Mouse (Mus musculus): ENCODE results near the gene Togaram2. TPM values are rescaled to one million over a fixed set of nuclear protein-coding genes. Genes with fewer than 3 reads are reported as not detected.
A peak's percentile ranks its signal among the peaks of the same experiment; 100 is the strongest.
"Not testable (repeated sequence)": the region's sequence is repeated elsewhere in the genome, so short reads cannot be mapped to it uniquely, and the experiment has no call there.

Gene Togaram2
- polyA plus RNA-seq (2014; fragmentation: Nextera tagmentation; extraction: Ambion mirVana), result 1.0 TPM in 2 replicates

DNA sequence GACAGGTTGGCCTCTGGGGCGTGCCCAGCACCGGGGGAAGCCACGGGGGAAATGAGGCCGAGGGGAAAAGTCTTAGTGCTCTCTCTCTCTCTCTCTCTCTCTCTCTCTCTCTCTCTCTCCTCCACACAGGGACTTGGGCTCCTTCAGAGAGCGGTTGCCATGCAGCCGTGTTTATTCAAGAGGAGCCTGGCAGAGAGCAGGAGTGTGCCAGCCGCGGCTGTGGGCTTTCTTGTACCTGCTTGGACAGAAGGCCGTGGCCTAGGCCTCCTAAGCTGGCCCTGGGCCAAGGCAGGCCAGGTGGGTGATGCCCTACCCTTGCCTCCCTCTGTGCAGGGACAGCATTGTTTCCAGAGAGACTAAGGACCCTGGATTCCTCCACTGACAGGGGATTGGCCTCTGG, at the start of gene Togaram2:
Togaram2 (plus strand) TSS at position 170 of the 400 bp plus-strand sequence.
- no peaks in the 10 kb centered on the region for H3K9me3 ChIP-seq (ENCODE audit: control insufficient read depth, low read length)
- no peaks in the 10 kb centered on the region for H3K36me3 ChIP-seq (replicated peaks; ENCODE audit: control insufficient read depth, insufficient read depth)
- 44% methylated on average over 9 of the region's 9 CpGs for WGBS
- H3K27ac ChIP-seq, result no peak within 1 kb of the TSS
- H3K4me3 ChIP-seq (replicated peaks; ENCODE audit: low read length), result no peak within 1 kb of the TSS
- ATAC-seq (ENCODE audit: low FRiP score), result peak; percentile 5; the same call in 1 of the 2 replicates
- no peaks in the 10 kb centered on the region; the same call in 1 of the 2 replicates for H3K4me1 ChIP-seq (replicated peaks; ENCODE audit: control insufficient read depth, insufficient read depth, low read length)
- no peak for DNase-seq (ENCODE audit: low spot score)
- no peak within 1 kb of the TSS for H3K4me2 ChIP-seq (replicated peaks)
- H3K9ac ChIP-seq, result no peak within 1 kb of the TSS
- H3K27me3 ChIP-seq (ENCODE audit: control insufficient read depth, insufficient read depth, low read length), result no peaks in the 10 kb centered on the region

DNA sequence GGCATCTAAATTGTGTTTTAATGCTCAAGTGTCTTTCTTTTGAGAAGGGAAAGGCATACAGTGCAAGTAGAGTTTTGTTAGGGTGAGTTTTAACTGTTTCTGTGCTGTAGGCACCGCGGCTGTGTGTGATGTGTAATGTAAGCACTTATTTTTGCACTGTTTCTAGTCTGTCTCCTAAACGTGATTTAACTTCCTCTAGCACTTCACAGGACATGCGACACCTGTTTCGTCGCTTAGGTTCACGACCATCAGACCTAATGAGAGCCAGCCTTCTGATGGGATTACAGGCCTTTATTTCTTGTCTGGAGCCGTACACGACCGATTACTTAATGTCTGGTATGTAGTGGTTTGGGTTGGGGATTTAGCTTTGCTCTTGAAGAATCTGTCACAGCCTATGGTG, 41.3 kb upstream of the Togaram2 start:
- no peak for DNase-seq (ENCODE audit: low spot score)
- Histone ChIP-seq H3K27me3 (ENCODE audit: control insufficient read depth, insufficient read depth, low read length) (no peaks in the 10 kb centered on the region), H3K4me2 (replicated peaks) (no peak overlapping the region), H3K4me1 (replicated peaks; ENCODE audit: control insufficient read depth, insufficient read depth, low read length) (no peaks in the 10 kb centered on the region), H3K9me3 (ENCODE audit: control insufficient read depth, low read length) (no peaks in the 10 kb centered on the region), H3K27ac (no peak overlapping the region), H3K9ac (no peak overlapping the region), H3K36me3 (replicated peaks; ENCODE audit: control insufficient read depth, insufficient read depth) (peaks cover 76% of the 10 kb centered on the region), H3K4me3 (replicated peaks; ENCODE audit: low read length) (no peak overlapping the region)
- 96% methylated on average over 10 of the region's 10 CpGs for WGBS
- ATAC-seq (ENCODE audit: low FRiP score), result no peak

DNA sequence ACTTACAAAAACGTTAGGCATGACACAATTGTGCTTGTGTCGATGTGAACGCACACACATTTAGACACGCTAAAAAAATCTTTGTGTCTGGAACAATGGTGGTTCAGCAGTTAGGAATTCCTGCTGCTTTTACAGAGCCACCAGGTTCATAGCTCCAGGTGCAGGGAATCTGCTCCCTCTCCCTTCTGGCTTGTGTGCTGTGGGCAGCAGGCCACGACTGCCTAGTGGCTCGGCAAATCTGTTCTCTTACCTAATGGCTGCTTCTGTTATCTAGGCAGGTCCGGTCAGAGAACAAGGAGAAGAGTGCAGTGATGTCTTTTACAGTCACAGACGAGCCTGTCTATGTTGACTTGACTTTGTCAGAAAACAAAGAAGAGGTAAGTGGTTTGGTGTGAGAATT, 39.7 kb upstream of the Togaram2 start:
- no peaks in the 10 kb centered on the region for H3K27me3 ChIP-seq (ENCODE audit: control insufficient read depth, insufficient read depth, low read length)

DNA sequence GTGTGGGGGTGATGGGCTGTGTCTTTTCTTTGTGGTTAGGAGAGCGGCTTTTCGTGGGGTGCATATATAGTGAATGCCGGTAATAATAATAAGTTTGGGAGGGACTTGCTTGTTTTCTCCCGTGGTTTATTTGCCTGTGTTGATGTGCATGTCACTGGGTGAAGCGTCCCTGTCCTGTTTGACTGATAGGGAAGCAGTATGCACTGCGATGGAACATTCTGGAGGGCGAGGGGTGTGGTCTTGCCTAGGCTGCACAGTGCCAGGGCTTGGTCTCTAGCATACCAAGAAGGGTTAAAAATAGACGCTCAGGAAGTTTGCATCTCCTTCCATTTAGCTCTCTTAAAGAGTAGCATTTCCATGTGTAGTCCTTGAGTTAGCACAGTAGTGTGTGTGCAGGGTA, 36.3 kb upstream of the Togaram2 start:
- DNase-seq (ENCODE audit: low spot score) (no peak), ATAC-seq (ENCODE audit: low FRiP score) (no peak)
- H3K9ac ChIP-seq, result no peak overlapping the region
- 96% methylated on average over 8 of the region's 8 CpGs for WGBS
- no peak overlapping the region for H3K4me2 ChIP-seq (replicated peaks)
- H3K4me3 ChIP-seq (replicated peaks; ENCODE audit: low read length), result no peak overlapping the region
- H3K27me3 ChIP-seq (ENCODE audit: control insufficient read depth, insufficient read depth, low read length), result no peaks in the 10 kb centered on the region
- no peaks in the 10 kb centered on the region for H3K4me1 ChIP-seq (replicated peaks; ENCODE audit: control insufficient read depth, insufficient read depth, low read length)
- H3K36me3 ChIP-seq (replicated peaks; ENCODE audit: control insufficient read depth, insufficient read depth), result peaks cover 92% of the 10 kb centered on the region
- no peaks in the 10 kb centered on the region for H3K9me3 ChIP-seq (ENCODE audit: control insufficient read depth, low read length)
- no peak overlapping the region for H3K27ac ChIP-seq

More for the DNA sequence above, 39.7 kb upstream of the Togaram2 start:
- H3K9ac ChIP-seq, result no peak overlapping the region
- H3K4me2 ChIP-seq (replicated peaks), result no peak overlapping the region
- H3K36me3 ChIP-seq (replicated peaks; ENCODE audit: control insufficient read depth, insufficient read depth), result peaks cover 73% of the 10 kb centered on the region
- H3K4me1 ChIP-seq (replicated peaks; ENCODE audit: control insufficient read depth, insufficient read depth, low read length), result no peaks in the 10 kb centered on the region
- no peak overlapping the region for H3K27ac ChIP-seq
- 84% methylated on average over 8 of the region's 8 CpGs for WGBS
- no peaks in the 10 kb centered on the region for H3K9me3 ChIP-seq (ENCODE audit: control insufficient read depth, low read length)
- no peak for ATAC-seq (ENCODE audit: low FRiP score)
- no peak for DNase-seq (ENCODE audit: low spot score)
- H3K4me3 ChIP-seq (replicated peaks; ENCODE audit: low read length), result no peak overlapping the region

DNA sequence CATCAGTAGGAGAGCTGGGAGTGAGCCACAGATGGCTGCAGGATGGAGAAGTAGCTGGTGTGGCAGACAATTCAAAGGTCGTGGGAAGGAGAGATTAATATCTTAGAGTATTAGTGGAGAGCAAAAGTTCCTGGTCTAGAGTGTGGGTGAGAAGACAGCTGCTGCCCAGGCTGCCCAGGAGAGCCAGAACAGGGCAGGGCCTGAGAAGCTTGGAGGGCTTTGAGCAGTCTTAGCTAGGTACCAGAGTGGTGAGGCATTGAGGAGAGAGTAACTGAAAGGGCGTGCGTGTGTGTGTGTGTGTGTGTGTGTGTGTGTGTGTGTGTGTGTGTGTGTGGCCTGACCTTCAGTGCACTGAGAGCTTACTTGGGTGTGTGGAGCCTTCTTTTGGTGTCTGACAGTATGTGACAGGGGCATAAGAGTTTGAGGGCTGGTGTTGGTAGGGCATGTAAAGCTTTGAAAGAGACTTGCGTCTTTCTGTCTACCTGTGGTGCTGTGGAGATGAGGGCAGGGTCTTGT, 35.3 kb upstream of the Togaram2 start:
- H3K4me3 ChIP-seq (replicated peaks; ENCODE audit: low read length), result no peak overlapping the region
- H3K9ac ChIP-seq, result no peak overlapping the region
- H3K9me3 ChIP-seq (ENCODE audit: control insufficient read depth, low read length), result no peaks in the 10 kb centered on the region
- no peaks in the 10 kb centered on the region for H3K27me3 ChIP-seq (ENCODE audit: control insufficient read depth, insufficient read depth, low read length)
- no peaks in the 10 kb centered on the region for H3K4me1 ChIP-seq (replicated peaks; ENCODE audit: control insufficient read depth, insufficient read depth, low read length)
- 89% methylated on average over 4 of the region's 4 CpGs for WGBS
- no peak overlapping the region for H3K27ac ChIP-seq
- ATAC-seq (ENCODE audit: low FRiP score), result no peak
- DNase-seq (ENCODE audit: low spot score), result no peak
- no peak overlapping the region for H3K4me2 ChIP-seq (replicated peaks)
- peaks cover 96% of the 10 kb centered on the region for H3K36me3 ChIP-seq (replicated peaks; ENCODE audit: control insufficient read depth, insufficient read depth)

DNA sequence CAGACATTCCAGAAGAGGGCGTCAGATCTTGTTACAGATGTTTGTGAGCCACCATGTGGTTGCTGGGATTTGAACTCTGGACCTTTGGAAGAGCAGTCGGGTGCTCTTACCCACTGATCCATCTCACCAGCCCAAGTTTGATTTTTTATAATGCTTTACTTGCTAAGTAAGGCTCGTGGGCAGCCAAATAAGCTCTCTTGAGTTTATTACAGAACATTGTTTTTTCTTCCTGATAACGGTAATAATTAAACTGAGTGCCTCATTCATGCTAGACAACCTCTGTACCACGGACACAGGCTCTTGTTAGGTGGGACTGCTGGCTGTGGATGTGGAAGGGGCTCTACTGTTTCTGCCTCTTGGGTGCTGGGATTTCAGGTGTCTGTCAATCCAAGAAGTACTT, 34.0 kb upstream of the Togaram2 start:
- not testable (repeated sequence) for H3K27me3 ChIP-seq (ENCODE audit: control insufficient read depth, insufficient read depth, low read length); ATAC-seq (ENCODE audit: low FRiP score); H3K4me2 ChIP-seq (replicated peaks); H3K27ac ChIP-seq; H3K9ac ChIP-seq; DNase-seq (ENCODE audit: low spot score); H3K4me3 ChIP-seq (replicated peaks; ENCODE audit: low read length); H3K9me3 ChIP-seq (ENCODE audit: control insufficient read depth, low read length); H3K4me1 ChIP-seq (replicated peaks; ENCODE audit: control insufficient read depth, insufficient read depth, low read length)
- peaks cover 87% of the 10 kb centered on the region for H3K36me3 ChIP-seq (replicated peaks; ENCODE audit: control insufficient read depth, insufficient read depth)
- WGBS, result 84% methylated on average over 5 of the region's 5 CpGs

DNA sequence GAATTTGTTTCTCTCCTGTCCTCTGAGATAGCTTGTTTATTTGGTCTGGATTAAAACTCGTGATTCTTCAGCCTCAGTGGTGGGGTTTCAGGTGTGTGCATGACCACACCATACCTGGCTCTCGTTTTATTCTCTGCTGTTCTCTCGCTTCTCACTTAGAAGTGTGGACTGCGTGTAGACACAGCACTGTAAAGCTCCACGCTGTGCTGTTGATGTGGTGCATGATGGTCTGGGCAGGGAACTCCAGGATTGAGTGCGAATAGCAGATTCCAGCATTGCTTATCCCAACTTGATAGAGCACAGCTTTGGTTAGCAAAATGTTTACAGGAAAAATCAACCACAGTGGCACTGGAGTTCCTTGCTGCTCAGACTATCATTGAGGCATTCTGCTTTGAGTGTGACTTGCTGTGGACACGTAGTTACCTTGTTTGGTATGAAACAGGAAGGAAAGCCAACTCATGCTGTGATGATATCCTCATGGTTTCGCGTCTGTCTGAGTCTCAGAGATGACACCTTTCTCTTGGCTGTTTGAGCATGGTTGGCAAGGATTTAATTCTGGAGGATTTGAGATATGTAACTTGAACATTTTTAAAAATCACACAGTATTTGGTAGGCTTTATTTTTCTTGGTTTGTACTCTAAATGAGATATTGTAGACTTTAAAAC, 32.5 kb upstream of the Togaram2 start:
- H3K9me3 ChIP-seq (ENCODE audit: control insufficient read depth, low read length), result no peaks in the 10 kb centered on the region
- no peak overlapping the region for H3K4me2 ChIP-seq (replicated peaks)
- ATAC-seq (ENCODE audit: low FRiP score), result no peak
- H3K27ac ChIP-seq, result no peak overlapping the region
- peaks cover 84% of the 10 kb centered on the region for H3K36me3 ChIP-seq (replicated peaks; ENCODE audit: control insufficient read depth, insufficient read depth)
- 94% methylated on average over 9 of the region's 9 CpGs for WGBS
- H3K27me3 ChIP-seq (ENCODE audit: control insufficient read depth, insufficient read depth, low read length), result no peaks in the 10 kb centered on the region
- no peak overlapping the region for H3K9ac ChIP-seq
- H3K4me1 ChIP-seq (replicated peaks; ENCODE audit: control insufficient read depth, insufficient read depth, low read length), result no peaks in the 10 kb centered on the region
- DNase-seq (ENCODE audit: low spot score), result no peak
- no peak overlapping the region for H3K4me3 ChIP-seq (replicated peaks; ENCODE audit: low read length)

DNA sequence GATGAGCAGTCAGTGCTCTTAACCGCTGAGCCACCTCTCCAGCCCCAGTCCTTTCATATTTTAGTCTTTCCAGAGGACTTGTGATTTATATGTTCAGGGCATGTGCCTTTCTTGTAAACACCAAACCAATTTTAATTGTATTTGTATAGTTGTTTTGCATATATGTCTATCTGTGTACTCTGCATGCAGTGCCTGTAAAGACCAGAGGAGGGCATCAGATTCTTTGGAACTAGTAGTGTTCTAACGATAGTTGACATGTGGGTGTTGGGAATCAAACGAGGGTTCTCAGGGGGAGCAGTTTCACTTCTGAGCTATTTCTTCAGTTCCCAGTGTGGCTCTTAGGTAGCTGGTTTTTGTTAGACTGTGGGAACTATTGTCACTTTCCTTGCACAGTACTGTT, 30.9 kb upstream of the Togaram2 start:
- Histone ChIP-seq H3K4me2 (replicated peaks) (no peak overlapping the region), H3K27ac (no peak overlapping the region), H3K4me1 (replicated peaks; ENCODE audit: control insufficient read depth, insufficient read depth, low read length) (no peaks in the 10 kb centered on the region), H3K9ac (no peak overlapping the region), H3K4me3 (replicated peaks; ENCODE audit: low read length) (no peak overlapping the region), H3K27me3 (ENCODE audit: control insufficient read depth, insufficient read depth, low read length) (no peaks in the 10 kb centered on the region), H3K9me3 (ENCODE audit: control insufficient read depth, low read length) (no peaks in the 10 kb centered on the region), H3K36me3 (replicated peaks; ENCODE audit: control insufficient read depth, insufficient read depth) (peaks cover 76% of the 10 kb centered on the region)
- WGBS, result 87% methylated on average over 3 of the region's 3 CpGs
- DNase-seq (ENCODE audit: low spot score), result no peak
- no peak for ATAC-seq (ENCODE audit: low FRiP score)

DNA sequence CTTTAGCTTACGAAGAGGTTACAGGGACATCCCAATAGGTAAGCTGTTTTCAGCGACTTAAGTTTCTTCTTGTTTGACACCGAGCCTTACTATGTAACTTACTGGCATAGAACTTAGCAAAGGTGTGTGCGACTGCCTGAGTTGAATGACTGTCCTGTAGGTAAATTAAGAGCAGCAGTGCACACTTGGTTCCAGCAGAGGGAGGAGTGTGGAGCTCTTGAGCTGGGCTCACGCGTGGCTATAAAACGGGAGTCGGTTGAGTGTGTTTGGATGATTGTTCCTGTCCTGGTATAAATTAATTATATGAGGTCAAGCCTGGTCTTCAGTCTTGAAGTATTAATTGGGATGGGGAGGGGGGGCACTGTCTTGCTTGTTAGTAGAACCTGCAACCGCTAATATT, 23.1 kb upstream of the Togaram2 start:
- 93% methylated on average over 9 of the region's 9 CpGs for WGBS
- H3K4me3 ChIP-seq (replicated peaks; ENCODE audit: low read length), result no peak overlapping the region
- no peaks in the 10 kb centered on the region for H3K4me1 ChIP-seq (replicated peaks; ENCODE audit: control insufficient read depth, insufficient read depth, low read length)
- H3K9ac ChIP-seq, result no peak overlapping the region
- ATAC-seq (ENCODE audit: low FRiP score), result no peak
- no peaks in the 10 kb centered on the region for H3K27me3 ChIP-seq (ENCODE audit: control insufficient read depth, insufficient read depth, low read length)
- peaks cover 66% of the 10 kb centered on the region for H3K36me3 ChIP-seq (replicated peaks; ENCODE audit: control insufficient read depth, insufficient read depth)
- no peaks in the 10 kb centered on the region for H3K9me3 ChIP-seq (ENCODE audit: control insufficient read depth, low read length)
- DNase-seq (ENCODE audit: low spot score), result no peak
- no peak overlapping the region for H3K4me2 ChIP-seq (replicated peaks)
- H3K27ac ChIP-seq, result no peak overlapping the region

Measured in hindbrain, embryonic 14.5 days (tissue).